Mouse (Mus musculus): ENCODE results near the gene D430041D05Rik. TPM values are rescaled to one million over a fixed set of nuclear protein-coding genes. Genes with fewer than 3 reads are reported as not detected.

Gene D430041D05Rik
- polyA plus RNA-seq, 1 experiment = 0.03 TPM

GRCm38 (mm10) chr2:104332707-104333106, 78.1 kb downstream of the D430041D05Rik start:
- no peak for TF ChIP-seq FLI1 (IDR thresholded peaks at IDR 0.05; ENCODE audit: low read length)
- no peak for TF ChIP-seq GATA1 (IDR thresholded peaks at IDR 0.05; ENCODE audit: borderline replicate concordance, low read length)

DNA sequence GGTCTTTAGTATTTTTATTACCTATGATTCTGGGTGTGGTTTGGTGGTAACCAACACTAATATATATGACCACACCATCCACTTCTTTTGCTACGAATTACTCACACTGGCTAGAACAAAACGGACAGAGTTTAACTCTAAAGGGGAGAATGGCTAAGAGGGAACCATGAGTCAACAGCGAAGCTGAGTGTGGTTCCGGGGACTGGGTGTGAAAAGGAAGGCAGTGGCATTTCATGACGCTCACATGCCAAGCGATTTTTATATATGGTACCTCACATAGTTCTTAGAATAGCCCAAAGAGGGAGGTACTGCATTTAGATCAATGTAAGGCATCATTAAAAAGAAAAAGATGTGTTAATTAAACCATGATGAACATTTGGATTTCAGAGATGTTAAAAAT, 79.6 kb downstream of the D430041D05Rik start:
- Histone ChIP-seq H3K36me3 (replicated peaks; ENCODE audit: low read length) (no peaks in the 10 kb centered on the region), H3K27me3 (replicated peaks) (peaks cover 9% of the 10 kb centered on the region), H3K4me1 (no peaks in the 10 kb centered on the region), H3K4me3 (replicated peaks) (no peak overlapping the region), H3K9me3 (no peaks in the 10 kb centered on the region)
- no peak for TF ChIP-seq GATA1 (IDR thresholded peaks at IDR 0.05; ENCODE audit: borderline replicate concordance, low read length)
- no peak for TF ChIP-seq FLI1 (IDR thresholded peaks at IDR 0.05; ENCODE audit: low read length)

More at GRCm38 (mm10) chr2:104332707-104333106, 78.1 kb downstream of the D430041D05Rik start:
- H3K4me3 ChIP-seq (replicated peaks) = no peak overlapping the region
- no peaks in the 10 kb centered on the region for H3K4me1 ChIP-seq
- H3K27me3 ChIP-seq (replicated peaks) = peaks cover 8% of the 10 kb centered on the region
- H3K36me3 ChIP-seq (replicated peaks; ENCODE audit: low read length) = no peaks in the 10 kb centered on the region
- H3K9me3 ChIP-seq = no peaks in the 10 kb centered on the region

DNA sequence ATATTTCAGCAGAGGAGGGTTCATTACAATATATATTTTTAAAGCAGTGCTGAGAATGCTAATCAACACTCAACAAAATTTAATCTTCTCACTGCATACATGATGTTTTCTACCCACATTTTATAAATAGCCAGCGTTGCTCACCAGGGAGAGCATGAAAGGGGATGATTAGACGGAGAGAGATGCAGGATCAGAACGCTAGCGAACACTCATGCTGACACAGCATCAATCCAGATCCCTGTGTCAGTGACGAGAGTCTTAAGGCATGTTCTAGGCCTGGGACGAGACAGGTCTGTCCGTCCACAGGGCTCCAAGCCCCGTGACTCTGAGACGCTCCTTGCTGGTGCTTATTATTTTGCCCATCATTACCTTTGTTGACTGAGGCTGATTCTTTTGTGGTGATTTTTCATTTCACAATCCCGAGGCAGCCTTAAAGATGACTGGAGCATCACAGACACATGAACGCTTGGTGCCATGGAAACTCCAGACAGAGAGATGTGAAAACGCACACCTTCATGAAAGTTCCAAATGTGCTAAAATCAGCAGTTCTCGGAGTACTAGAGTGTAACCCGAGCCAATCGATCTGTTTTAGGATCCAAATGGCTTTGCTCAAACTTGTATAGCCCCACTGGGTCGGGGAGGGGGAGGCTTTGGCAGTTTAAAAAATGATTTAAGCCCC, 83.6 kb downstream of the D430041D05Rik start:
- no peaks in the 10 kb centered on the region for H3K9me3 ChIP-seq
- no peak overlapping the region for H3K4me3 ChIP-seq (replicated peaks)
- peaks cover 9% of the 10 kb centered on the region for H3K27me3 ChIP-seq (replicated peaks)
- H3K4me1 ChIP-seq = 0 out of 2 replicates have a peak, but pooled peaks cover 5% of the 10 kb centered on the region
- no peaks in the 10 kb centered on the region for H3K36me3 ChIP-seq (replicated peaks; ENCODE audit: low read length)
- TF ChIP-seq FLI1 (IDR thresholded peaks at IDR 0.05; ENCODE audit: low read length) (no peak), GATA1 (IDR thresholded peaks at IDR 0.05; ENCODE audit: borderline replicate concordance, low read length) (no peak)

GRCm38 (mm10) chr2:104323773-104324172, 87.0 kb downstream of the D430041D05Rik start:
- no peaks in the 10 kb centered on the region for H3K9me3 ChIP-seq
- TF ChIP-seq GATA1 (IDR thresholded peaks at IDR 0.05; ENCODE audit: borderline replicate concordance, low read length) (no peak), FLI1 (IDR thresholded peaks at IDR 0.05; ENCODE audit: low read length) (no peak)
- peaks cover 17% of the 10 kb centered on the region for H3K27me3 ChIP-seq (replicated peaks)
- H3K4me1 ChIP-seq = 0 out of 2 replicates have a peak, but pooled peaks cover 5% of the 10 kb centered on the region
- no peak overlapping the region for H3K4me3 ChIP-seq (replicated peaks)
- no peaks in the 10 kb centered on the region for H3K36me3 ChIP-seq (replicated peaks; ENCODE audit: low read length)

DNA sequence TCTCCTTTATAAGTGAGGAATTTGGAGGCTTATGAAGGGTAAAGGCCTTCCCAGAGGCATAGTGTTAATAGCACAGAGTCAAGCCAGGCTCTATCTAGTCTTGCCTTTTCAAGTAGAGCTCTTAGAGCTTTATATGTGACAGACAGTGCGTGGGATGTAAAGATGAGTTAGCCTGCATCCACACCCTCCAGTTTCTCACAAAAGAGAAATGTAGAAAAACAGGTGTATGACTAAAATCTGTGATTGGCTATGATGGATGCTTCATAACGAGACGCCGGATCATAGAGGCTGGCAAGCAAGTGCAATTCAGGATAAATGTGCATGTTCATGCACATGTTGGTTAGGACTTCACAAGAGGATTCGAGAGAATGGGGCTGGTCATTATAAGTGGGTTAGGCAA, 87.5 kb downstream of the D430041D05Rik start:
- Histone ChIP-seq H3K4me3 (replicated peaks) (no peak overlapping the region), H3K27me3 (replicated peaks) (peaks cover 19% of the 10 kb centered on the region), H3K36me3 (replicated peaks; ENCODE audit: low read length) (no peaks in the 10 kb centered on the region), H3K4me1 (0 out of 2 replicates have a peak, but pooled peaks cover 5% of the 10 kb centered on the region), H3K9me3 (no peaks in the 10 kb centered on the region)
- TF ChIP-seq FLI1 (IDR thresholded peaks at IDR 0.05; ENCODE audit: low read length) = no peak
- no peak for TF ChIP-seq GATA1 (IDR thresholded peaks at IDR 0.05; ENCODE audit: borderline replicate concordance, low read length)

DNA sequence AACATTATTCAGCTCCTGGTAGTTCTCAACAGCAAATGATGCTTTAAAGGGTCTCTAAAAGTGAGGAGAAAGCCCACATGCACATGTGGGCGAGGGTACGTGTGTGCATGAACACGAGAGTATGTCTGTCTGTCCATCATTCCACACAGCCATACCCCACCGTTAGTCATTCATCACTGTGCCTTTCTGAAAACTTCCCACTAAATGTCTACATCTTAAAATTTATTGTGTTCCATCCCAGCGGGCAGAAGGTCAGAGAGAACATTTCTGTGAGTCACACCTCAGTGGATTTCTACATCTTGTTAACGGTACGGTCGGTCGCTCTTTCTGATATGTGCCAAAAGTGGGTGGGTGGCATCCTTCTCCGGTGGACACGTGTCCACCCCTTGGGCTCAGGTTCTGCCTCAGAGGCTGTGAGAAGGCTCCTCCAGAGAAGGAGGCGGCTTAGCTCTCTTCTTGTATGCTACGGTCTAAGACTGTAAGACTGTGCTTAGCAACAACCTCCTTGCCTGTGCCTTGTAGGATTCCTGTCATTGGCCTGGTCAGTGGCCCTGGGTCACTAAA, 90.7 kb downstream of the D430041D05Rik start:
- no peak overlapping the region for H3K4me3 ChIP-seq (replicated peaks)
- no peaks in the 10 kb centered on the region for H3K9me3 ChIP-seq
- no peaks in the 10 kb centered on the region for H3K36me3 ChIP-seq (replicated peaks; ENCODE audit: low read length)
- H3K27me3 ChIP-seq (replicated peaks) = peaks cover 25% of the 10 kb centered on the region
- TF ChIP-seq FLI1 (IDR thresholded peaks at IDR 0.05; ENCODE audit: low read length) (no peak), GATA1 (IDR thresholded peaks at IDR 0.05; ENCODE audit: borderline replicate concordance, low read length) (no peak)
- 0 out of 2 replicates have a peak, but pooled peaks cover 5% of the 10 kb centered on the region for H3K4me1 ChIP-seq

DNA sequence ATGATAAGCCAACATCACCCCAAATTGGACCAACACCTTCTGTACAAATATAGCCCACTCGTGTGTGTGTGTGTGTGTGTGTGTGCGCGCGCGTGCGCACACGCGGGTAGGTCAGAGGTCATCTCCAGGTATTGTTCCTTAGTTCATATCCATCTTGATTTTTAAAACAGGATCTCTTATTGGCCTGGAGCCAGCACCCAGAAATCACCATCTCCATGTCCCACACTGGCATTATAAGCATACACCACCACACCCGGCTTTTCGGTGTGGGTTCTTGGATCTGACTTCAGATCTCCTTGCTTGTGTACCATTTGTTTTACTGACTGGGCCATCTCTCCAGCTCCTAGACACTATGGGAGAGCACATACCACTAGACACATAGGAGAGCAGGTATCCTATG, 91.4 kb downstream of the D430041D05Rik start:
- Histone ChIP-seq H3K36me3 (replicated peaks; ENCODE audit: low read length) (no peaks in the 10 kb centered on the region), H3K4me3 (replicated peaks) (no peak overlapping the region), H3K4me1 (0 out of 2 replicates have a peak, but pooled peaks cover 5% of the 10 kb centered on the region), H3K9me3 (no peaks in the 10 kb centered on the region), H3K27me3 (replicated peaks) (peaks cover 25% of the 10 kb centered on the region)
- TF ChIP-seq GATA1 (IDR thresholded peaks at IDR 0.05; ENCODE audit: borderline replicate concordance, low read length) = no peak
- no peak for TF ChIP-seq FLI1 (IDR thresholded peaks at IDR 0.05; ENCODE audit: low read length)

DNA sequence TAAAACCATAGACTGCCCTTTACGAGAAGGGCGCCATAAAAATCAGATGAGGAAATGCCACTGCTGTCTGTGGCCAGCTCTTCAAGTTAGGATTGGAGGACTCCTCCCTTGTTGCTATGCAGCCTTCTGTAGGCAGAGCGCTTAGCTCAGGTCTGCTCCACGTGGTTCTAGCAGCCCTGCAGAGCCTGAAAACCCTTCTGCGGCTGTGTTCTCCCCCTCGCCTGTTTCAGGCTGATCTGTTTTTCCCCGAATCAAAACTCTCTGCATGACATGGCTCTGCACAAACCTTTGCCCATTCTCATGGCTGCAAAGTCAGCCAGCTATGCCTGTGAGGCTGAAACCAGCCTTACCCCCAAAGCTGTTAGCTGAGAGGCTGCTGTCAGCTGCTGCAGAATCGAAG, 91.9 kb downstream of the D430041D05Rik start:
- Histone ChIP-seq H3K9me3 (no peaks in the 10 kb centered on the region), H3K36me3 (replicated peaks; ENCODE audit: low read length) (no peaks in the 10 kb centered on the region), H3K27me3 (replicated peaks) (peaks cover 25% of the 10 kb centered on the region), H3K4me3 (replicated peaks) (no peak overlapping the region), H3K4me1 (0 out of 2 replicates have a peak, but pooled peaks cover 3% of the 10 kb centered on the region)
- no peak for TF ChIP-seq FLI1 (IDR thresholded peaks at IDR 0.05; ENCODE audit: low read length)

- TF ChIP-seq GATA1 (IDR thresholded peaks at IDR 0.05; ENCODE audit: borderline replicate concordance, low read length) (no peak), FLI1 (IDR thresholded peaks at IDR 0.05; ENCODE audit: low read length) (no peak)
- no peaks in the 10 kb centered on the region for H3K36me3 ChIP-seq (replicated peaks; ENCODE audit: low read length)
- H3K27me3 ChIP-seq (replicated peaks) = peaks cover 25% of the 10 kb centered on the region
- H3K4me1 ChIP-seq = no peaks in the 10 kb centered on the region
- H3K9me3 ChIP-seq = no peaks in the 10 kb centered on the region
- no peak overlapping the region for H3K4me3 ChIP-seq (replicated peaks)
These were observed 92.6 kb downstream of the D430041D05Rik start for GRCm38 (mm10) chr2:104318259-104318658.

GRCm38 (mm10) chr2:104317631-104318030, 93.2 kb downstream of the D430041D05Rik start:
- H3K27me3 ChIP-seq (replicated peaks) = peaks cover 27% of the 10 kb centered on the region
- no peaks in the 10 kb centered on the region for H3K4me1 ChIP-seq
- H3K4me3 ChIP-seq (replicated peaks) = no peak overlapping the region
- TF ChIP-seq FLI1 (IDR thresholded peaks at IDR 0.05; ENCODE audit: low read length) (no peak), GATA1 (IDR thresholded peaks at IDR 0.05; ENCODE audit: borderline replicate concordance, low read length) (no peak)
- no peaks in the 10 kb centered on the region for H3K36me3 ChIP-seq (replicated peaks; ENCODE audit: low read length)
- H3K9me3 ChIP-seq = no peaks in the 10 kb centered on the region
